Mouse (Mus musculus): ENCODE measurements around the gene Traf5. TPM values are rescaled to one million over a fixed set of nuclear protein-coding genes. Genes with fewer than 3 reads are reported as not detected.

The Traf5 gene
- polyA plus RNA-seq, 1 experiment = 9.7 TPM

GRCm38 (mm10) chr1:192085218-192085617 is 7.1 kb downstream of the Traf5 start:
- TF ChIP-seq POLR2A (IDR thresholded peaks at IDR 0.05; ENCODE audit: low read depth, low read length) (no peak), CTCF (IDR thresholded peaks at IDR 0.05; ENCODE audit: extremely low read depth, insufficient read length, insufficient replicate concordance, low read depth, low read length) (no peak)
- Histone ChIP-seq H3K36me3 (ENCODE audit: control insufficient read depth, insufficient read depth, low read length) (no peaks in the 10 kb centered on the region), H3K4me1 (ENCODE audit: control insufficient read depth, insufficient read depth, insufficient read length, low read length) (peaks cover 14% of the 10 kb centered on the region), H3K27me3 (ENCODE audit: control insufficient read depth, insufficient read depth, low read length) (no peaks in the 10 kb centered on the region), H3K4me3 (ENCODE audit: low read depth, low read length) (no peak overlapping the region), H3K27ac (ENCODE audit: insufficient read depth, low read depth, low read length) (no peak overlapping the region)
- 96% methylated on average over 10 of the region's 10 CpGs for WGBS

GRCm38 (mm10) chr1:192082646-192083045 is 9.7 kb downstream of the Traf5 start:
- Histone ChIP-seq H3K4me1 (ENCODE audit: control insufficient read depth, insufficient read depth, insufficient read length, low read length) (peaks cover 24% of the 10 kb centered on the region), H3K36me3 (ENCODE audit: control insufficient read depth, insufficient read depth, low read length) (no peaks in the 10 kb centered on the region), H3K4me3 (ENCODE audit: low read depth, low read length) (no peak overlapping the region), H3K27me3 (ENCODE audit: control insufficient read depth, insufficient read depth, low read length) (no peaks in the 10 kb centered on the region), H3K27ac (ENCODE audit: insufficient read depth, low read depth, low read length) (no peak overlapping the region)
- 21% methylated on average over 1 of the region's 1 CpGs for WGBS
- TF ChIP-seq CTCF (IDR thresholded peaks at IDR 0.05; ENCODE audit: extremely low read depth, insufficient read length, insufficient replicate concordance, low read depth, low read length) (no peak), POLR2A (IDR thresholded peaks at IDR 0.05; ENCODE audit: low read depth, low read length) (no peak)

- TF ChIP-seq POLR2A (IDR thresholded peaks at IDR 0.05; ENCODE audit: low read depth, low read length) (no peak), CTCF (IDR thresholded peaks at IDR 0.05; ENCODE audit: extremely low read depth, insufficient read length, insufficient replicate concordance, low read depth, low read length) (no peak)
- Histone ChIP-seq H3K4me3 (ENCODE audit: low read depth, low read length) (no peak overlapping the region), H3K27ac (ENCODE audit: insufficient read depth, low read depth, low read length) (no peak overlapping the region), H3K36me3 (ENCODE audit: control insufficient read depth, insufficient read depth, low read length) (no peaks in the 10 kb centered on the region), H3K4me1 (ENCODE audit: control insufficient read depth, insufficient read depth, insufficient read length, low read length) (peaks cover 27% of the 10 kb centered on the region), H3K27me3 (ENCODE audit: control insufficient read depth, insufficient read depth, low read length) (no peaks in the 10 kb centered on the region)
- 92% methylated on average over 2 of the region's 2 CpGs for WGBS
Observed at GRCm38 (mm10) chr1:192081129-192081528, 11.2 kb downstream of the Traf5 start.

- TF ChIP-seq POLR2A (IDR thresholded peaks at IDR 0.05; ENCODE audit: low read depth, low read length) (no peak), CTCF (IDR thresholded peaks at IDR 0.05; ENCODE audit: extremely low read depth, insufficient read length, insufficient replicate concordance, low read depth, low read length) (no peak)
- Histone ChIP-seq H3K36me3 (ENCODE audit: control insufficient read depth, insufficient read depth, low read length) (no peaks in the 10 kb centered on the region), H3K4me1 (ENCODE audit: control insufficient read depth, insufficient read depth, insufficient read length, low read length) (peaks cover 25% of the 10 kb centered on the region), H3K27ac (ENCODE audit: insufficient read depth, low read depth, low read length) (no peak overlapping the region), H3K27me3 (ENCODE audit: control insufficient read depth, insufficient read depth, low read length) (no peaks in the 10 kb centered on the region), H3K4me3 (ENCODE audit: low read depth, low read length) (no peak overlapping the region)
- WGBS = 91% methylated on average over 1 of the region's 1 CpGs
Observed at GRCm38 (mm10) chr1:192079121-192079520, 13.2 kb downstream of the Traf5 start.

GRCm38 (mm10) chr1:192078406-192078805 is 14.0 kb downstream of the Traf5 start:
- H3K27me3 ChIP-seq (ENCODE audit: control insufficient read depth, insufficient read depth, low read length) = no peaks in the 10 kb centered on the region
- H3K36me3 ChIP-seq (ENCODE audit: control insufficient read depth, insufficient read depth, low read length) = no peaks in the 10 kb centered on the region
- H3K4me1 ChIP-seq (ENCODE audit: control insufficient read depth, insufficient read depth, insufficient read length, low read length) = peaks cover 25% of the 10 kb centered on the region
- peak overlapping the region; percentile 34 for H3K27ac ChIP-seq (ENCODE audit: insufficient read depth, low read depth, low read length)
- H3K4me3 ChIP-seq (ENCODE audit: low read depth, low read length) = no peak overlapping the region
- 57% methylated on average over 3 of the region's 3 CpGs for WGBS
- TF ChIP-seq POLR2A (IDR thresholded peaks at IDR 0.05; ENCODE audit: low read depth, low read length) (no peak), CTCF (IDR thresholded peaks at IDR 0.05; ENCODE audit: extremely low read depth, insufficient read length, insufficient replicate concordance, low read depth, low read length) (no peak)

- no peak overlapping the region for H3K4me3 ChIP-seq (ENCODE audit: low read depth, low read length)
- H3K36me3 ChIP-seq (ENCODE audit: control insufficient read depth, insufficient read depth, low read length) = no peaks in the 10 kb centered on the region
- H3K27me3 ChIP-seq (ENCODE audit: control insufficient read depth, insufficient read depth, low read length) = no peaks in the 10 kb centered on the region
- H3K4me1 ChIP-seq (ENCODE audit: control insufficient read depth, insufficient read depth, insufficient read length, low read length) = peaks cover 23% of the 10 kb centered on the region
- no peak overlapping the region for H3K27ac ChIP-seq (ENCODE audit: insufficient read depth, low read depth, low read length)
- no peak for TF ChIP-seq CTCF (IDR thresholded peaks at IDR 0.05; ENCODE audit: extremely low read depth, insufficient read length, insufficient replicate concordance, low read depth, low read length)
- no peak for TF ChIP-seq POLR2A (IDR thresholded peaks at IDR 0.05; ENCODE audit: low read depth, low read length)
Observed at GRCm38 (mm10) chr1:192076796-192077535, 15.4 kb downstream of the Traf5 start.

GRCm38 (mm10) chr1:192076101-192076500 is 16.3 kb downstream of the Traf5 start:
- TF ChIP-seq POLR2A (IDR thresholded peaks at IDR 0.05; ENCODE audit: low read depth, low read length) (no peak), CTCF (IDR thresholded peaks at IDR 0.05; ENCODE audit: extremely low read depth, insufficient read length, insufficient replicate concordance, low read depth, low read length) (no peak)
- Histone ChIP-seq H3K4me1 (ENCODE audit: control insufficient read depth, insufficient read depth, insufficient read length, low read length) (peaks cover 23% of the 10 kb centered on the region), H3K4me3 (ENCODE audit: low read depth, low read length) (no peak overlapping the region), H3K27ac (ENCODE audit: insufficient read depth, low read depth, low read length) (no peak overlapping the region), H3K27me3 (ENCODE audit: control insufficient read depth, insufficient read depth, low read length) (no peaks in the 10 kb centered on the region), H3K36me3 (ENCODE audit: control insufficient read depth, insufficient read depth, low read length) (no peaks in the 10 kb centered on the region)
- 79% methylated on average over 4 of the region's 4 CpGs for WGBS
